Mouse (Mus musculus): Measurements from ENCODE around the gene Nfix. TPM values are rescaled to one million over a fixed set of nuclear protein-coding genes. Genes with fewer than 3 reads are reported as not detected.

The Nfix gene
- 10.0 and 11.7 TPM in 2 replicates for polyA plus RNA-seq (2015; fragmentation: Nextera tagmentation; extraction: Ambion mirVana)

GRCm38 (mm10) chr8:84799999-84800831 is at the start of gene Nfix:
TSS of gene Nfix (minus strand) at chr8:84800344.
- Histone ChIP-seq H3K4me1 (peaks cover 27% of the 10 kb centered on the region), H3K27me3 (replicated peaks) (peaks cover 85% of the 10 kb centered on the region), H3K4me2 (peak within 1 kb of the TSS; percentile 87), H3K9me3 (no peaks in the 10 kb centered on the region), H3K27ac (replicated peaks) (peak within 1 kb of the TSS; percentile 85), H3K9ac (peak within 1 kb of the TSS; percentile 98), H3K4me3 (peak within 1 kb of the TSS; percentile 87), H3K36me3 (peaks cover 8% of the 10 kb centered on the region)
- 1% methylated on average over 80 of the region's 125 CpGs for WGBS
- ATAC-seq (ENCODE audit: extremely low read depth, insufficient number of reproducible peaks, low FRiP score, low TSS enrichment), result peak; percentile 2; the same call in 1 of the 2 replicates

DNA sequence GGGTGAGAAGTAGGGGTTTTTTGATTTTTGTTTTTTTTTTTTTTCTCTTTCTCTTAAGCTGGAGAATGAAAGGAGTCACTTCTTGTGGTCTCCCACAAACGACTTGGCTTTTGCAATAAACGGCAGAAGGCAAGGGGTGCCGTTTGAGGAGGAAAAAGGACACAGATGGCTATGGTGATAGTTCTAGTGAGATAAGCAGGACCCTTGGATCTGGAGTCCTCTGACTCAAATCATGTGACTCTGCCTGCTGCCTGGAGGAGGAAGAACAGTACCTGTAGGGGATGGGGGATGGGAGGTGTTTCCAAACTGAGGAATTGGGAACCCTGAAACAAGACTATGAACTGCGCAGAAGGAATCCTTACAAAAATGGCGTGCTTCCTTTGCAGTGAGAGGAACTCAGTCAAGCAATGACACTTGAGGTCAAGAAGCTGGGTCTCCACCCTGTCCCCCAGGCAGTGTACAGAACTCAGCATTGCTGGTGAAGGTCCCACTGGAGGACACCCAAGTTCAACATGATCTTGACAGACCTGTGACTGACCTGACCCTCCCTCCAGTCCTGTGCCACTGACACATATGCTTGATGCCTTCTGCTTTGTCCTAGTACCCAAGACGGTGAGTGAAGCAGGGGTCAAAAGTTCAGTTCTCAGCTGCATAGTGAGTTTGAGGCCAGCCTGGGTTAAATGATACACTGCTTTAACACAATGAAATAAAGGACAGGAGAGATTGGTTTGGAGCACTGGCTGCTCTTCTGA is 47.7 kb upstream of the Nfix start:
- ATAC-seq (ENCODE audit: extremely low read depth, insufficient number of reproducible peaks, low FRiP score, low TSS enrichment), result no peak
- Histone ChIP-seq H3K4me3 (peak overlapping the region; percentile 97), H3K9me3 (no peaks in the 10 kb centered on the region), H3K4me2 (peak overlapping the region; percentile 87), H3K9ac (peak overlapping the region; percentile 91), H3K27ac (replicated peaks) (peak overlapping the region; percentile 92), H3K27me3 (replicated peaks) (no peaks in the 10 kb centered on the region), H3K4me1 (peaks cover 37% of the 10 kb centered on the region), H3K36me3 (peaks cover 30% of the 10 kb centered on the region)
- WGBS, result 33% methylated on average over 6 of the region's 6 CpGs

- WGBS, result under 1% methylated on average over 55 of the region's 55 CpGs
- Histone ChIP-seq H3K27ac (replicated peaks) (peak within 1 kb of the TSS; percentile 92), H3K36me3 (peaks cover 39% of the 10 kb centered on the region), H3K9ac (peak within 1 kb of the TSS; percentile 98), H3K4me3 (peak within 1 kb of the TSS; percentile 97), H3K9me3 (no peaks in the 10 kb centered on the region), H3K4me2 (peak within 1 kb of the TSS; percentile 92), H3K27me3 (replicated peaks) (no peaks in the 10 kb centered on the region), H3K4me1 (peaks cover 40% of the 10 kb centered on the region)
- peak; percentile 100 for ATAC-seq (ENCODE audit: extremely low read depth, insufficient number of reproducible peaks, low FRiP score, low TSS enrichment)
These were observed 46.8 kb upstream of the Nfix start, which contains the start of gene Calr for GRCm38 (mm10) chr8:84846722-84847572. TSS of gene Calr (minus strand) at chr8:84846934.

DNA sequence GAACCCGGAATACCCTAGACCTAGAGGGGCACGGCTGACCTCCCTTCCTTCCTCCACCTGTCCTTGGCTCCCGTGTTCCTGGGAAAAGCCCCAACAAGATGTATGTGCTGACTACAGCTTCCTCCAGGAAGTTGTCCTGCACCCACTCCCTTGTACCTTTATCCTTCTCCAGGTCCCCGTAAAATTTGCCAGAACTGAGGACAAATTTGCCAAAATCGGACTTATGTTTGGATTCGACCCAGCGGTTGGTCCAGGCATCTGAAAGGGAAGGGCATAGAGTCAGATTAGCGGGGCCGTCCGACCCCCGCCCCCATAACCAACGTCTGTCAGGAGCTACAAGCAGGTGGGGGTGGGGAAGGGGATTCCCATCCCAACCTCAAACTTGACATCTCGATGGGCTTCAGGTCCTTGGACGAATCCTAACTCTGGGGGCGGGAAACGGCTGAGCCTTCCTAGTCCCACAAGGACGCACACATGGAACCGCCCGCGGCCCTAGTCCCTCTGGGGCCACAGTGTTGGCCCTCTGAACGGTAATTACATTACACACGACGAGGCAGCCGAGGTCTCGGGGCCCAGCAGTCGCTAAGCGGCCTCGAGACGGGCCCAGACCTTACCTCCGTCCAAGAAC is 46.1 kb upstream of the Nfix start:
- peak overlapping the region; percentile 92 for H3K4me2 ChIP-seq
- peaks cover 46% of the 10 kb centered on the region for H3K36me3 ChIP-seq
- no peaks in the 10 kb centered on the region for H3K27me3 ChIP-seq (replicated peaks)
- WGBS, result under 1% methylated on average over 30 of the region's 30 CpGs
- ATAC-seq (ENCODE audit: extremely low read depth, insufficient number of reproducible peaks, low FRiP score, low TSS enrichment), result peak; percentile 5; the same call in 1 of the 2 replicates
- peak overlapping the region; percentile 98 for H3K9ac ChIP-seq
- no peaks in the 10 kb centered on the region for H3K9me3 ChIP-seq
- peak overlapping the region; percentile 84 for H3K27ac ChIP-seq (replicated peaks)
- H3K4me1 ChIP-seq, result peaks cover 48% of the 10 kb centered on the region
- H3K4me3 ChIP-seq, result peak overlapping the region; percentile 97

GRCm38 (mm10) chr8:84845355-84846093 is 45.4 kb upstream of the Nfix start:
- WGBS, result 11% methylated on average over 12 of the region's 12 CpGs
- Histone ChIP-seq H3K9me3 (no peaks in the 10 kb centered on the region), H3K4me1 (peaks cover 48% of the 10 kb centered on the region), H3K27ac (replicated peaks) (peak overlapping the region; percentile 84), H3K27me3 (replicated peaks) (no peaks in the 10 kb centered on the region), H3K4me3 (peak overlapping the region; percentile 97), H3K4me2 (peak overlapping the region; percentile 92), H3K9ac (peak overlapping the region; percentile 98), H3K36me3 (peaks cover 48% of the 10 kb centered on the region)
- ATAC-seq (ENCODE audit: extremely low read depth, insufficient number of reproducible peaks, low FRiP score, low TSS enrichment), result no peak

GRCm38 (mm10) chr8:84844397-84845070 is 44.4 kb upstream of the Nfix start:
- Histone ChIP-seq H3K9me3 (no peaks in the 10 kb centered on the region), H3K4me3 (peak overlapping the region; percentile 97), H3K4me2 (peak overlapping the region; percentile 92), H3K4me1 (peaks cover 51% of the 10 kb centered on the region), H3K27ac (replicated peaks) (no peak overlapping the region), H3K27me3 (replicated peaks) (no peaks in the 10 kb centered on the region), H3K9ac (peak overlapping the region; percentile 98), H3K36me3 (peaks cover 48% of the 10 kb centered on the region)
- 78% methylated on average over 9 of the region's 9 CpGs for WGBS
- no peak for ATAC-seq (ENCODE audit: extremely low read depth, insufficient number of reproducible peaks, low FRiP score, low TSS enrichment)

GRCm38 (mm10) chr8:84841514-84841913 is 41.4 kb upstream of the Nfix start:
- H3K36me3 ChIP-seq, result peaks cover 77% of the 10 kb centered on the region
- H3K4me2 ChIP-seq, result no peak overlapping the region
- H3K9ac ChIP-seq, result no peak overlapping the region
- no peaks in the 10 kb centered on the region for H3K27me3 ChIP-seq (replicated peaks)
- peak overlapping the region; percentile 92 for H3K27ac ChIP-seq (replicated peaks)
- peaks cover 59% of the 10 kb centered on the region for H3K4me1 ChIP-seq
- ATAC-seq (ENCODE audit: extremely low read depth, insufficient number of reproducible peaks, low FRiP score, low TSS enrichment), result no peak
- no peak overlapping the region for H3K4me3 ChIP-seq
- WGBS, result 64% methylated on average over 1 of the region's 1 CpGs
- no peaks in the 10 kb centered on the region for H3K9me3 ChIP-seq

DNA sequence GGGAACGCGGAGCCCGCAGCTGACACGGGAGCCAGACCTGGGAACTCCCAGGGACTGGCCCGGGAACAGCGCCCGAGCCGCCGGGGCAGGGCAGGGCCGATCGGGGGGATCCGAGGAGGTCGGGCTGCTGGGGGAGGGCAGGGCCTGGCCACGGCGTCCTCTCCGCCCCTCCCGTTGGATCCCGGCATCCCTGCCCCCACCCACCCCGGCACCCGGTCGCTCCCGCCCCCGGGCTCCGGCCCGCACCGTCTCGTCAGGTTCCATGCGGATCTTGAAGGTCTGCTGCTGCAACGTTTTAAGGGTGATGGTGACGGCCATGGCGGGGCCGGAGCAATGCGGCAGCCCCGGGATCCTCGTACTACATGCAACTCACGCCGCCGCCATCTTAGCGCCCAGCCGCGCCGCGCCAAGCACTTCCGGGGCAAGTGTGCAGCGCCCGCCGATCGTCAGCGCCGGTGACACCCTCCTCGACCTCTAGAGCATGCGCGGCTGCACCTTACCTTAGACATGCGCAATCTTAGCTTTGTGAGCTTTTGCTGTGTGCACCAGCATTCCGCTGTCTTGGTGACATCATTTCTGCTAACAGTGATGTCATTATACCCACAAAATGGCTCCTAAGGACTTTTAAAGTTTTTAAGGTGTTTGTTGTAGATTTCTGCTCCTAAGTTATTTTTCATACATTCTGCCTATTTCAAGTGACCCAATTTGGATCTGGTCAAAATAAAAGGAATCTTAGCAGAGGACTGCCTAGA is 40.3 kb upstream of the Nfix start, which contains the start of gene Rad23a:
Gene Rad23a (minus strand): TSS at position 418 of the 752 bp plus-strand sequence.
- WGBS, result under 1% methylated on average over 55 of the region's 55 CpGs
- H3K9me3 ChIP-seq, result no peaks in the 10 kb centered on the region
- H3K9ac ChIP-seq, result peak within 1 kb of the TSS; percentile 96
- peak within 1 kb of the TSS; percentile 79 for H3K4me2 ChIP-seq
- no peaks in the 10 kb centered on the region for H3K27me3 ChIP-seq (replicated peaks)
- H3K4me1 ChIP-seq, result peaks cover 67% of the 10 kb centered on the region
- peak within 1 kb of the TSS; percentile 87 for H3K4me3 ChIP-seq
- peak; percentile 85 for ATAC-seq (ENCODE audit: extremely low read depth, insufficient number of reproducible peaks, low FRiP score, low TSS enrichment)
- H3K27ac ChIP-seq (replicated peaks), result peak within 1 kb of the TSS; percentile 92
- H3K36me3 ChIP-seq, result peaks cover 83% of the 10 kb centered on the region

DNA sequence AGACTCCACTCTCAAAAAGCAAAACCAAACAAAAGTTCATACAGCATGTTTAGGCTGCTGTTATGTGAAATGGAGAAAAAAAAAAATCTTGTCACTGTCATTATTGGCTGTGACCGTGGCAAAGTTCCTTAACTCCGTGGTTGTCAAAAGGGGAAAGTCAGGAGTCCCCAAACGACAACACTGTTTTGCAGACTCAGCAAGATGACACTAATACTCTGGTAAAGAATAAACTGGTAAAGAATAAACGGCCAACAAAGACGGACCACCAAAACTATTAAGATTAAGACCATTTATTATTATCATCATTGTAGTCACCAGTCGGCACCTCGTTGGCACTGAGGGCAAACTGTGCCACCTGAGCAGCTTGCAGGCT is 39.7 kb upstream of the Nfix start:
- Histone ChIP-seq H3K36me3 (peaks cover 83% of the 10 kb centered on the region), H3K4me3 (peak overlapping the region; percentile 87), H3K27me3 (replicated peaks) (no peaks in the 10 kb centered on the region), H3K27ac (replicated peaks) (peak overlapping the region; percentile 92), H3K9ac (peak overlapping the region; percentile 96), H3K4me2 (peak overlapping the region; percentile 79), H3K4me1 (peaks cover 66% of the 10 kb centered on the region), H3K9me3 (no peaks in the 10 kb centered on the region)
- WGBS, result 1% methylated on average over 7 of the region's 7 CpGs
- no peak for ATAC-seq (ENCODE audit: extremely low read depth, insufficient number of reproducible peaks, low FRiP score, low TSS enrichment)
